Mouse (Mus musculus) bone marrow macrophage, adult 2 months (primary cell): Measurements from ENCODE around the gene Ccdc86.

ENCODE experiments used
- CTCF ChIP-seq: IDR thresholded peaks from 2 replicates; pipeline ENCODE4 v1.5.1; 2012; ENCODE audit warnings: low read depth, mild to moderate bottlenecking, low read length, moderate library complexity
- POLR2A ChIP-seq: IDR thresholded peaks from 2 replicates; pipeline ENCODE4 v1.6.1; 2012; ENCODE audit warnings: mild to moderate bottlenecking, low read depth, low read length, borderline replicate concordance

GRCm38 (mm10) chr19:10980210-10980609 lies 31.1 kb upstream of the Ccdc86 start:
- no peak for TF ChIP-seq CTCF
- TF ChIP-seq POLR2A: no peak
